Mouse (Mus musculus): ENCODE measurements at regions not wholly inside any gene's neighbourhood (a gene's known extent, or its start where the extent isn't known, plus 50 kb on each side); places are given as distances from the start of the nearest gene placed in this dataset.

DNA sequence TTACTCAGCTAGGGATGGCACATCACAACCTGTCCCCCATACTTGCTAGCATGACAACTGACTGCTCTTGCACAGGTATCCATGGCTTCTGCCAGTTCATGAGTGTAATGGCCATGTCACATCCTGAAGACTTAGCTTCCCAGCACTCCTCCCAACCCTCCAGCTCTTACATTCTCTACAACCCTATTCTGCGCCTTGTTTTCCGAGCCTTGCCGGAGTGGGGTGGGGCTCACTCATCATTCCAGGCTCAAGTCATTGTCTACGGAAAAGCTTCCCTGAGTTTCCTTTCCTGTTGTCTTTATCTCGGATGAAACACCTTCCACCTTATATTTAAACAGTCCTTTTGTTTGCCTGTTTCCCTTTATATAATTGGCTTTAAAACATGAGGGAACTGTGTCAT, 69.6 kb downstream of the Prdm13 start:
- no peak for ATAC-seq (replicated peaks; ENCODE audit: low read depth, poor library complexity, severe bottlenecking)

- ATAC-seq (replicated peaks; ENCODE audit: low read depth, poor library complexity, severe bottlenecking): no peak
These were observed 71.3 kb downstream of the Prdm13 start for GRCm38 (mm10) chr4:21614429-21614828.

- ATAC-seq (replicated peaks; ENCODE audit: low read depth, poor library complexity, severe bottlenecking): no peak
These were observed 74.1 kb downstream of the Prdm13 start for GRCm38 (mm10) chr4:21611531-21612282.

GRCm38 (mm10) chr4:21598024-21598423, 87.7 kb downstream of the Prdm13 start:
- no peak for ATAC-seq (replicated peaks; ENCODE audit: low read depth, poor library complexity, severe bottlenecking)

- no peak for ATAC-seq (replicated peaks; ENCODE audit: low read depth, poor library complexity, severe bottlenecking)
These were observed 138.0 kb downstream of the Prdm13 start for GRCm38 (mm10) chr4:21547771-21548170.

- 0 out of 2 replicates have a peak, but pooled peaks have one; percentile 42 for ATAC-seq (replicated peaks; ENCODE audit: low read depth, poor library complexity, severe bottlenecking)
These were observed 146.2 kb downstream of the Prdm13 start for GRCm38 (mm10) chr4:21539583-21539982.

DNA sequence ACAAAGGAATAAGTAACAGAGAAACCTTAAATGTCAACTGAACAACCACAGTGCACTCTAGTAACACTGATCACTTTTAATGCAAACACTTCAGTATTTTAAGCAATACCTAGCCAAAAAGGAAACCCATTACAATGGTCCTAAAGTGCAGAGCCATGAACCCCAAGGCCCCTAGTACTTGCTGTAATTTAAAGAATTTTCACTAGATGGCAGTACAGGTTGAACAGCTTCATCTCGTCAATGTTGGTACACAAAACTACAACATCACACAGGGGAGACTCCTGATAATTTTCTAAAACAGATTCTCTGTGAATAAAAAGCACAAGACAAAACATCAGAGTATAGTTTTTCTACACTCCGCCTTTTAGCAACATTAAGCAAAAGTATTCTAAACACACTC, 149.8 kb downstream of the Prdm13 start:
- 0 out of 2 replicates have a peak, but pooled peaks have one; percentile 56 for ATAC-seq (replicated peaks; ENCODE audit: low read depth, poor library complexity, severe bottlenecking)

DNA sequence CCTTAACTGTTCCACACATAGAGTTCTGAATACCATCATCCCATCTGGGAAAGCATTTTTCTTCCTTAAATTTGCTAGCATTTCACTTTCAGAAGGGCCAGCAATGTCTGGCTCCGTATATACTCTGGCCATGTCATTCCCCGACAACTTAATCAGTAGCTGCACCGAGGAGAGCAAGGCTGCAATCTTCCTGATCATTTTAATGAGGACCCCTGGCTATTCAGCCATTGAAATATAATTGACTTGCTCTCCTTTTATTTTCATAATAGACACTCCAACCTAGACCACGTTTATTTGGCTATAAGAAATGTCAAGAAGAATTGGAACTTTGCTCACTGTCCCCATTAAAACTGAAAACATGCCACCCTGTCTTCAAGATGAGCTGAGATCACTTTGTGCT, 153.6 kb downstream of the Prdm13 start:
- no peak for ATAC-seq (replicated peaks; ENCODE audit: low read depth, poor library complexity, severe bottlenecking)

Data from common myeloid progenitor, adult 5-6 weeks (primary cell).